Mouse (Mus musculus): ENCODE measurements around the gene Tnfrsf18. TPM values are rescaled to one million over a fixed set of nuclear protein-coding genes. Genes with fewer than 3 reads are reported as not detected.

The Tnfrsf18 gene
- polyA plus RNA-seq, 1 experiment from 2014 or later: 1.3 TPM

GRCm38 (mm10) chr4:156069701-156070100 is 43.7 kb downstream of the Tnfrsf18 start:
- Histone ChIP-seq H3K9ac (no peak overlapping the region), H3K4me2 (no peak overlapping the region), H3K9me3 (ENCODE audit: low read depth, low read length) (no peaks in the 10 kb centered on the region), H3K4me1 (ENCODE audit: insufficient read depth) (no peaks in the 10 kb centered on the region), H3K36me3 (ENCODE audit: insufficient read depth) (no peaks in the 10 kb centered on the region), H3K4me3 (ENCODE audit: low read depth, low read length) (no peak overlapping the region), H3K27ac (ENCODE audit: low read depth) (no peak overlapping the region), H3K27me3 (ENCODE audit: insufficient read depth, low read length) (no peaks in the 10 kb centered on the region)
- no peak for TF ChIP-seq CTCF (IDR thresholded peaks at IDR 0.05; ENCODE audit: low read depth)
- WGBS: 84% methylated on average over 8 of the region's 8 CpGs
- no peak for DNase-seq
- ATAC-seq (ENCODE audit: insufficient read depth): no peak

GRCm38 (mm10) chr4:156070276-156070675 is 44.3 kb downstream of the Tnfrsf18 start:
- H3K36me3 ChIP-seq (ENCODE audit: insufficient read depth): no peaks in the 10 kb centered on the region
- DNase-seq (no peak), ATAC-seq (ENCODE audit: insufficient read depth) (no peak)
- 64% methylated on average over 6 of the region's 6 CpGs for WGBS
- no peak overlapping the region for H3K27ac ChIP-seq (ENCODE audit: low read depth)
- no peaks in the 10 kb centered on the region for H3K4me1 ChIP-seq (ENCODE audit: insufficient read depth)
- H3K4me2 ChIP-seq: no peak overlapping the region
- no peaks in the 10 kb centered on the region for H3K9me3 ChIP-seq (ENCODE audit: low read depth, low read length)
- H3K27me3 ChIP-seq (ENCODE audit: insufficient read depth, low read length): no peaks in the 10 kb centered on the region
- H3K4me3 ChIP-seq (ENCODE audit: low read depth, low read length): no peak overlapping the region
- no peak overlapping the region for H3K9ac ChIP-seq
- no peak for TF ChIP-seq CTCF (IDR thresholded peaks at IDR 0.05; ENCODE audit: low read depth)

GRCm38 (mm10) chr4:156070716-156071115 is 44.8 kb downstream of the Tnfrsf18 start:
- DNase-seq (peak; percentile 26), ATAC-seq (ENCODE audit: insufficient read depth) (no peak)
- no peak overlapping the region for H3K4me3 ChIP-seq (ENCODE audit: low read depth, low read length)
- H3K27ac ChIP-seq (ENCODE audit: low read depth): no peak overlapping the region
- TF ChIP-seq CTCF (IDR thresholded peaks at IDR 0.05; ENCODE audit: low read depth): no peak
- 70% methylated on average over 2 of the region's 2 CpGs for WGBS
- H3K36me3 ChIP-seq (ENCODE audit: insufficient read depth): no peaks in the 10 kb centered on the region
- no peaks in the 10 kb centered on the region for H3K4me1 ChIP-seq (ENCODE audit: insufficient read depth)
- H3K4me2 ChIP-seq: no peak overlapping the region
- no peaks in the 10 kb centered on the region for H3K9me3 ChIP-seq (ENCODE audit: low read depth, low read length)
- H3K27me3 ChIP-seq (ENCODE audit: insufficient read depth, low read length): no peaks in the 10 kb centered on the region
- no peak overlapping the region for H3K9ac ChIP-seq

- peak; percentile 42 for DNase-seq
- Histone ChIP-seq H3K36me3 (ENCODE audit: insufficient read depth) (no peaks in the 10 kb centered on the region), H3K9me3 (ENCODE audit: low read depth, low read length) (no peaks in the 10 kb centered on the region)
These were observed 51.0 kb downstream of the Tnfrsf18 start for GRCm38 (mm10) chr4:156076911-156077382.

GRCm38 (mm10) chr4:156077499-156078301 is 51.7 kb downstream of the Tnfrsf18 start:
- peak; percentile 79 for DNase-seq
- Histone ChIP-seq H3K9ac (peak overlapping the region; percentile 32), H3K27me3 (ENCODE audit: insufficient read depth, low read length) (peaks cover 9% of the 10 kb centered on the region; the same call in 1 of the 2 replicates), H3K9me3 (ENCODE audit: low read depth, low read length) (no peaks in the 10 kb centered on the region), H3K4me3 (ENCODE audit: low read depth, low read length) (peak overlapping the region; percentile 41), H3K4me1 (ENCODE audit: insufficient read depth) (peaks cover 10% of the 10 kb centered on the region; the same call in 1 of the 2 replicates), H3K27ac (ENCODE audit: low read depth) (peak overlapping the region; percentile 72; the same call in 1 of the 2 replicates), H3K4me2 (peak overlapping the region; percentile 78), H3K36me3 (ENCODE audit: insufficient read depth) (no peaks in the 10 kb centered on the region)
- TF ChIP-seq CTCF (IDR thresholded peaks at IDR 0.05; ENCODE audit: low read depth): no peak; the same call in 1 of the 2 replicates
- ATAC-seq (ENCODE audit: insufficient read depth): peak; percentile 78
- 1% methylated on average over 58 of the region's 58 CpGs for WGBS

More at GRCm38 (mm10) chr4:156076911-156077382, 51.0 kb downstream of the Tnfrsf18 start:
- Histone ChIP-seq H3K4me2 (peak overlapping the region; percentile 78), H3K27me3 (ENCODE audit: insufficient read depth, low read length) (peaks cover 9% of the 10 kb centered on the region; the same call in 1 of the 2 replicates), H3K4me1 (ENCODE audit: insufficient read depth) (peaks cover 6% of the 10 kb centered on the region; the same call in 1 of the 2 replicates), H3K9ac (peak overlapping the region; percentile 32; the same call in 1 of the 2 replicates), H3K4me3 (ENCODE audit: low read depth, low read length) (peak overlapping the region; percentile 41), H3K27ac (ENCODE audit: low read depth) (peak overlapping the region; percentile 72; the same call in 1 of the 2 replicates)
- ATAC-seq (ENCODE audit: insufficient read depth): peak; percentile 32
- WGBS: 8% methylated on average over 8 of the region's 8 CpGs
- TF ChIP-seq CTCF (IDR thresholded peaks at IDR 0.05; ENCODE audit: low read depth): peak; percentile 18; the same call in 1 of the 2 replicates

MicroRNAs encoded within 50 kb of the gene (microRNA counts, 519-probe panel; counts per million panel counts)
- microRNA mmu-miR-200a (3,412 counts per million, percentile 69 among the panel's probes with 10 or more counts), microRNA mmu-miR-200b (4,265 counts per million, percentile 88 among the panel's probes with 10 or more counts), microRNA mmu-miR-429 (4,699 counts per million, percentile 93 among the panel's probes with 10 or more counts)

Small RNA genes lying within 50 kb of the gene (microRNA-seq; reads per million reads assigned to microRNA genes)
- gene Mir200a (ENCODE audit: borderline number of aligned reads): 1,053 reads per million, percentile 72 among the genes with 10 or more reads in this experiment
- gene Mir200b (ENCODE audit: borderline number of aligned reads): 6,977 reads per million, percentile 92 among the genes with 10 or more reads in this experiment
- 18,219 reads per million, percentile 97 among the genes with 10 or more reads in this experiment for gene Mir429 (ENCODE audit: borderline number of aligned reads)

Other genes starting within 250 kb of the Tnfrsf18 start
- 0.12 and 0.15 TPM in 2 replicates for gene Tmem88b, start 240.3 kb upstream of the Tnfrsf18 start, polyA plus RNA-seq (2014; fragmentation: Nextera tagmentation; extraction: Ambion mirVana)
- gene Ankrd65, start 235.7 kb upstream of the Tnfrsf18 start, polyA plus RNA-seq (2014; fragmentation: Nextera tagmentation; extraction: Ambion mirVana): not detected in 2 replicates
- gene Mrpl20, start 223.3 kb upstream of the Tnfrsf18 start, polyA plus RNA-seq (2014; fragmentation: Nextera tagmentation; extraction: Ambion mirVana): 226 and 231 TPM in 2 replicates
- gene Ccnl2, start 213.7 kb upstream of the Tnfrsf18 start, polyA plus RNA-seq (2014; fragmentation: Nextera tagmentation; extraction: Ambion mirVana): 172 and 174 TPM in 2 replicates
- 124 and 136 TPM in 2 replicates for gene Aurkaip1, start 194.9 kb upstream of the Tnfrsf18 start, polyA plus RNA-seq (2014; fragmentation: Nextera tagmentation; extraction: Ambion mirVana)
- gene Mxra8, start 186.5 kb upstream of the Tnfrsf18 start, polyA plus RNA-seq (2014; fragmentation: Nextera tagmentation; extraction: Ambion mirVana): 148 and 155 TPM in 2 replicates
- gene Dvl1, start 178.8 kb upstream of the Tnfrsf18 start, polyA plus RNA-seq (2014; fragmentation: Nextera tagmentation; extraction: Ambion mirVana): 11.3 and 17.8 TPM in 2 replicates
- gene Tas1r3, start 162.8 kb upstream of the Tnfrsf18 start, polyA plus RNA-seq (2014; fragmentation: Nextera tagmentation; extraction: Ambion mirVana): 0.16 and 0.22 TPM in 2 replicates
- gene Cptp, start 156.7 kb upstream of the Tnfrsf18 start, polyA plus RNA-seq (2014; fragmentation: Nextera tagmentation; extraction: Ambion mirVana): 17.1 and 18.4 TPM in 2 replicates
- gene Ints11, start 156.6 kb upstream of the Tnfrsf18 start, polyA plus RNA-seq (2014; fragmentation: Nextera tagmentation; extraction: Ambion mirVana): 83.6 and 84.7 TPM in 2 replicates
- 43.6 and 50.9 TPM in 2 replicates for gene Pusl1, start 134.4 kb upstream of the Tnfrsf18 start, polyA plus RNA-seq (2014; fragmentation: Nextera tagmentation; extraction: Ambion mirVana)
- gene Acap3, start 134.3 kb upstream of the Tnfrsf18 start, polyA plus RNA-seq (2014; fragmentation: Nextera tagmentation; extraction: Ambion mirVana): 17.9 and 20.5 TPM in 2 replicates
- gene Ube2j2, start 82.3 kb upstream of the Tnfrsf18 start, polyA plus RNA-seq (2014; fragmentation: Nextera tagmentation; extraction: Ambion mirVana): 124 and 127 TPM in 2 replicates
- 35.9 and 43.5 TPM in 2 replicates for gene C1qtnf12, start 63.8 kb upstream of the Tnfrsf18 start, polyA plus RNA-seq (2014; fragmentation: Nextera tagmentation; extraction: Ambion mirVana)
- gene B3galt6, start 33.5 kb upstream of the Tnfrsf18 start, polyA plus RNA-seq (2014; fragmentation: Nextera tagmentation; extraction: Ambion mirVana): 17.1 and 18.2 TPM in 2 replicates
- gene Sdf4, start 33.3 kb upstream of the Tnfrsf18 start, polyA plus RNA-seq (2014; fragmentation: Nextera tagmentation; extraction: Ambion mirVana): 152 TPM in 2 replicates
- gene Tnfrsf4, start 12.3 kb upstream of the Tnfrsf18 start, polyA plus RNA-seq (2014; fragmentation: Nextera tagmentation; extraction: Ambion mirVana): 0.47 and 0.60 TPM in 2 replicates
- 2.1 and 3.0 TPM in 2 replicates for gene Ttll10, start 33.2 kb downstream of the Tnfrsf18 start, polyA plus RNA-seq (2014; fragmentation: Nextera tagmentation; extraction: Ambion mirVana)
- 49.4 and 55.7 TPM in 2 replicates for gene 9430015G10Rik, start 83.8 kb downstream of the Tnfrsf18 start, polyA plus RNA-seq (2014; fragmentation: Nextera tagmentation; extraction: Ambion mirVana)
- 0.43 and 0.72 TPM in 2 replicates for gene Rnf223, start 104.3 kb downstream of the Tnfrsf18 start, polyA plus RNA-seq (2014; fragmentation: Nextera tagmentation; extraction: Ambion mirVana)
- gene Agrn, start 171.3 kb downstream of the Tnfrsf18 start, polyA plus RNA-seq (2014; fragmentation: Nextera tagmentation; extraction: Ambion mirVana): 81.9 and 84.0 TPM in 2 replicates
- 0.43 TPM in 1 of 2 replicates, not detected in the other for gene Isg15, start 174.7 kb downstream of the Tnfrsf18 start, polyA plus RNA-seq (2014; fragmentation: Nextera tagmentation; extraction: Ambion mirVana)
- 0.72 and 0.81 TPM in 2 replicates for gene AW011738, start 177.1 kb downstream of the Tnfrsf18 start, polyA plus RNA-seq (2014; fragmentation: Nextera tagmentation; extraction: Ambion mirVana)
- gene Perm1, start 189.7 kb downstream of the Tnfrsf18 start, polyA plus RNA-seq (2014; fragmentation: Nextera tagmentation; extraction: Ambion mirVana): 0.32 and 0.51 TPM in 2 replicates
- gene Plekhn1, start 208.7 kb downstream of the Tnfrsf18 start, polyA plus RNA-seq (2014; fragmentation: Nextera tagmentation; extraction: Ambion mirVana): 21.0 and 21.4 TPM in 2 replicates
- gene Noc2l, start 209.8 kb downstream of the Tnfrsf18 start, polyA plus RNA-seq (2014; fragmentation: Nextera tagmentation; extraction: Ambion mirVana): 82.4 and 90.1 TPM in 2 replicates
- gene Samd11, start 229.5 kb downstream of the Tnfrsf18 start, polyA plus RNA-seq (2014; fragmentation: Nextera tagmentation; extraction: Ambion mirVana): 0.11 and 0.15 TPM in 2 replicates